Mouse (Mus musculus) ES-Bruce4 (cell line): Measurements from ENCODE around the gene Cdkal1. TPM values are rescaled to one million over a fixed set of nuclear protein-coding genes. Genes with fewer than 3 reads are reported as not detected.

Source experiments
- H3K27ac ChIP-seq: 2 replicates; pipeline ENCODE4 v1.5.1; 2012; ENCODE audit warnings: low read length, inconsistent platforms; ENCODE audit not compliant: insufficient read depth
- H3K27me3 ChIP-seq: 2 replicates; pipeline ENCODE4 v1.6.1; 2012; ENCODE audit warnings: mild to moderate bottlenecking, low read length, inconsistent platforms; ENCODE audit not compliant: control insufficient read depth, poor library complexity, insufficient read depth, severe bottlenecking
- H3K36me3 ChIP-seq: 2 replicates; pipeline ENCODE4 v1.6.1; 2012; ENCODE audit warnings: inconsistent platforms, mild to moderate bottlenecking, low read length, moderate library complexity; ENCODE audit not compliant: control insufficient read depth, poor library complexity, insufficient read depth, severe bottlenecking
- H3K4me1 ChIP-seq: one replicate; pipeline ENCODE4 v1.8.1; 2011; ENCODE audit warnings: low read length; ENCODE audit not compliant: control insufficient read depth, insufficient read depth
- H3K4me3 ChIP-seq: 2 replicates; pipeline ENCODE4 v1.5.1; 2011; ENCODE audit warnings: low read depth, mild to moderate bottlenecking, low read length
- H3K9ac ChIP-seq: 2 replicates; pipeline ENCODE4 v1.6.1; 2012; ENCODE audit warnings: low read depth, mild to moderate bottlenecking, inconsistent platforms; ENCODE audit not compliant: poor library complexity, severe bottlenecking
- H3K9me3 ChIP-seq: replicated peaks from 2 replicates; pipeline ENCODE4 v1.6.1; 2012; ENCODE audit warnings: mild to moderate bottlenecking, low read length, inconsistent platforms; ENCODE audit not compliant: control insufficient read depth, poor library complexity, insufficient read depth, severe bottlenecking
- CTCF ChIP-seq: IDR thresholded peaks from one replicate; pipeline ENCODE4 v1.8.1; 2011; ENCODE audit warnings: low read depth, low read length
- EP300 ChIP-seq: IDR thresholded peaks from 2 replicates; pipeline ENCODE4 v1.6.1; 2011; ENCODE audit warnings: low read depth, low read length; ENCODE audit not compliant: insufficient read depth
- POLR2A ChIP-seq: IDR thresholded peaks from one replicate; pipeline ENCODE4 v1.8.1; 2011; ENCODE audit warnings: low read length; ENCODE audit not compliant: insufficient read depth
- polyA plus RNA-seq: library from polyadenylated mRNA; stranded (reverse); fragments of >200 nt; gene quantifications from 2 replicates; pipeline ENCODE4 v1.2.4, GENCODE M21; 2011; ENCODE audit warnings: low read depth; ENCODE audit not compliant: missing spikeins, insufficient read depth, insufficient read length

The Cdkal1 gene
- polyA plus RNA-seq, 1 experiment = 43.4 TPM

DNA sequence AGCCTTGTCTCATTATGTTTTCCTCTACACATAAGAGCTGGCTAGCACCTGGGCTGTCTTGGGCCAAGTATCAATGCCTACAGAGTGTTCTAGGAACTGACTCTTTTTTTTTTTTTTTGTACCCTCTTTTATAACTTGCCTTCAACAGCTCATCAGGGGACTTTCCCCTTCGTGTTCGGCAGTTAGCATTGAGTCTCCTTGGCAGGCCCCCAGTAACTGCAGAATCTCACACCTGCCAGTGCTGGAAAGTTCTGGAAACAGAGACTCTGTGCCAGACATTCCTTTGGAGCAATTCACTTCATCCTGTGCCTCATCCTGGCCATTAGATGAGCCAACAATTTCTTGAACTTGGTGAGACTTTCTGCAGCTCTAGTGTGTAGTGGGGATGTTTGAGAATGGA is 652.9 kb downstream of the Cdkal1 start:
- TF ChIP-seq EP300 = no peak
- no peak for TF ChIP-seq CTCF
- no peak for TF ChIP-seq POLR2A
- Histone ChIP-seq H3K27me3 (no peaks in the 10 kb centered on the region), H3K4me1 (peaks cover 2% of the 10 kb centered on the region), H3K27ac (no peak overlapping the region), H3K9ac (no peak overlapping the region), H3K36me3 (no peaks in the 10 kb centered on the region), H3K4me3 (no peak overlapping the region), H3K9me3 (no peaks in the 10 kb centered on the region)

DNA sequence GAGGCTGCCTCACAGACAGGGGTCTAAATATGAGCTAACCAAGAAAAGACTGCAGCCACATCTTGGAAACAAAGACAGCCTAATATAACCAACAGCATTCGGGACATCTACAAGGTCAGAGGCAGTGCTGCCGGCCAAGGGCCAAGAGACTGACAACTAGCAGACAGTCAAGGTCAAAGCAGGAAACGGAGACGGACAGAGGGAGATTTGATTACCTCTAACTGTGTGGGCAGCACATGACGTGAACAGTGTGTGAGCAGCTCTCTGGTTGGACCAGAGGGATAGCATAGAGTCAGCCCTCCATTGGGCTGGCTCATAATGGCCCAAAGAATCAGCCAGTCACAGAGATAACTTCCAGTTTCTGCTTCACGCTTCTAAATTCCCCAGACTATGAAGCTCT is 655.8 kb downstream of the Cdkal1 start:
- Histone ChIP-seq H3K27ac (no peak overlapping the region), H3K4me1 (peaks cover 2% of the 10 kb centered on the region), H3K4me3 (no peak overlapping the region), H3K9me3 (no peaks in the 10 kb centered on the region), H3K36me3 (no peaks in the 10 kb centered on the region), H3K9ac (no peak overlapping the region), H3K27me3 (no peaks in the 10 kb centered on the region)
- TF ChIP-seq POLR2A (no peak), CTCF (no peak), EP300 (0 out of 2 replicates have a peak, but pooled peaks have one; percentile 30)

DNA sequence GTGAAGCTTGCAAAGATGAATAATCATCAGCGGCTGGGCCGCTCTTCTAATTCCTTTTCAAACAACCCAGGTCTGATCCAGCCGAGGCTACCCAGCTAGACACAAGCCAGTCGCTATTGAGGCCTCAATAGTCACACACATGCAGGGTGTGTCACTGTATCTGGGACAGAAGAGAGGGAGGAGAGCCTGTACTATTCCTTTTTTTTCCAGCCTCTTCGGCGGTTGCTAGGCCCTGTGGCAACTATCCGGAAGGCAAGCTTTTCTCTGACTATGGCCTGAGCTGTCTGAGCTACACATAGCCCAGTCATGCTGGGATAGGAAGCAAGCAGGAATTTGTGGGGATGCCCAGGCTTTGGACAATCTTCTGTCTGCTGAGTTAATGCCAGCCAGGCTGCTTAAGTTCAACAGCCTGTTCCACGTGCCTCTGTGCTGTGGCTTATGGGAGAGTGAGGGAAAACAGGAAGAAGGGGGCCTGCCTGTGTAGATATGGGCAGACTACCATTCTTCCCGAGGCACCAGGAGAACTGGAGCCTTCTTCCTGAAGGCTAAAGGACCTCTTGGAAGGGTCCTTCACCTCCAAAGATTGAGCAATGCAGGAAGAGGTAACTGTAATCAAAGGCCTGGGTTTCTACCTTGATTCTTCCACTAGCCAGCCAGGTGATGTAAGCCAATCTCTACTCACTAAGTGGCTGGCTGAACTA is 658.5 kb downstream of the Cdkal1 start:
- H3K4me1 ChIP-seq = peaks cover 2% of the 10 kb centered on the region
- no peak overlapping the region for H3K9ac ChIP-seq
- TF ChIP-seq CTCF (no peak), POLR2A (no peak), EP300 (no peak)
- no peak overlapping the region for H3K27ac ChIP-seq
- no peaks in the 10 kb centered on the region for H3K27me3 ChIP-seq
- H3K9me3 ChIP-seq = no peaks in the 10 kb centered on the region
- H3K4me3 ChIP-seq = no peak overlapping the region
- no peaks in the 10 kb centered on the region for H3K36me3 ChIP-seq

DNA sequence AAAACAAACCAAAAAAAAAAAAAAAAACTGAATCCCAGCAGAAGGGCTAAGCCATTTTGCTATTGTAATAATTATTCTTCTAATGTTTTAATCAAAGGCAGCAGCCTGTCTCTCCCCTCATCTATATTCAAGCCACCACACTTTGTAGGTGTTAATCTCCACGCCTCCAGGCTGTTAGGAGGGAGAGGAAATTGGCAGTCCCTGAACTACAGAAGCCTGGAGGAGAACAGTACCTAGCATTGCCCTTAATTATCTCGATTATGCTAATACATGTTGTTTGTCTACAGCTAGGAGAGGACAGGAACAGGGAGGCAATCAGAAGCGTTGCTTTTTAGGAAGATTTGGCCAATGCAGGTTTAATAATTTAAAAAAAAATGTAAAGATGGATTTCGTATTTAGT is 659.8 kb downstream of the Cdkal1 start:
- Histone ChIP-seq H3K27me3 (no peaks in the 10 kb centered on the region), H3K4me3 (no peak overlapping the region), H3K4me1 (peaks cover 2% of the 10 kb centered on the region), H3K36me3 (no peaks in the 10 kb centered on the region), H3K9me3 (no peaks in the 10 kb centered on the region), H3K9ac (no peak overlapping the region), H3K27ac (no peak overlapping the region)
- no peak for TF ChIP-seq POLR2A
- TF ChIP-seq EP300 = no peak
- no peak for TF ChIP-seq CTCF

DNA sequence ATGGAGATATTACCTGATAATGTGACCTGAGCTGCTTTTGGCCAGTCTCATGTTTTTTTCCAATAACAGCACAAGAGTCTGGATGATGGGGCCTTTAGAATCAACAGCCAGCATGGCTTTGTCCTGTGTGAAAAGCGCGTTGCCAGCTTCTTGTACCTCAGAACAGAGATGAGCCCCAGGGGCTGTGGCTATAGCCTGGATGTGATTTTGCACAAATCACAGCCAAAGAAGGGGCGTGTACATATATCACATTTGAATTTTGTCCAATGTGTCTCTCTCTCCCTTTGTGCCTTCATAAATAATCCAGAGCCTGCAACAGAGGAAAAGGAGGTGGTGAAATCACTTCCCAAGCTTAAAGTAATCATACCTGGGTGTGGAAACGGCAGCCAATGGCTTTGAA is 660.5 kb downstream of the Cdkal1 start:
- no peaks in the 10 kb centered on the region for H3K9me3 ChIP-seq
- H3K9ac ChIP-seq = no peak overlapping the region
- H3K36me3 ChIP-seq = no peaks in the 10 kb centered on the region
- H3K4me1 ChIP-seq = peaks cover 2% of the 10 kb centered on the region
- TF ChIP-seq POLR2A (no peak), EP300 (no peak), CTCF (no peak)
- H3K27me3 ChIP-seq = no peaks in the 10 kb centered on the region
- no peak overlapping the region for H3K4me3 ChIP-seq
- no peak overlapping the region for H3K27ac ChIP-seq

DNA sequence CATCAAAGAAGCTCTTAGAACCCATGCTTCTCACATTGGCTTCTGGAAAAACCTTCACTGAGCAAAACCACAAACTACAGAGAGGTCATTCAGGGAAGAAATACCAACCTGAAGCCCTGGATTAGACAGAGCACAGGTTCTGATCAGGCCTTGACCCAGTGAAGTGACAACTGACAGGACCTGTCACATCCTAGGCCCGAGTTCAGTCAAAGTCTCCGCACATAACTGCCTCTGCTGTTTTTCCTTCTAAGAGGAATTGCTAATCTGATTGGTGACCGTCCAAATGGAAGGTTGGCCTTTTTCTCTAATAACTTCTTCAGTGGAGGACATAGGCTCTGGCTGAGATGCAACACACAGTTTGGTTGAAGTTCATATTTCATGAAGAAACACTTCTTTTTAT is 662.8 kb downstream of the Cdkal1 start:
- Histone ChIP-seq H3K27ac (no peak overlapping the region), H3K9ac (no peak overlapping the region), H3K4me3 (no peak overlapping the region), H3K27me3 (no peaks in the 10 kb centered on the region), H3K9me3 (no peaks in the 10 kb centered on the region), H3K36me3 (no peaks in the 10 kb centered on the region), H3K4me1 (no peaks in the 10 kb centered on the region)
- TF ChIP-seq EP300 (no peak), CTCF (no peak), POLR2A (no peak)
